Mouse (Mus musculus): ENCODE measurements around the gene Sin3b. TPM values are rescaled to one million over a fixed set of nuclear protein-coding genes. Genes with fewer than 3 reads are reported as not detected.

Sin3b gene
- polyA plus RNA-seq, 1 experiment from 2014 or later, result 87.7 TPM

DNA sequence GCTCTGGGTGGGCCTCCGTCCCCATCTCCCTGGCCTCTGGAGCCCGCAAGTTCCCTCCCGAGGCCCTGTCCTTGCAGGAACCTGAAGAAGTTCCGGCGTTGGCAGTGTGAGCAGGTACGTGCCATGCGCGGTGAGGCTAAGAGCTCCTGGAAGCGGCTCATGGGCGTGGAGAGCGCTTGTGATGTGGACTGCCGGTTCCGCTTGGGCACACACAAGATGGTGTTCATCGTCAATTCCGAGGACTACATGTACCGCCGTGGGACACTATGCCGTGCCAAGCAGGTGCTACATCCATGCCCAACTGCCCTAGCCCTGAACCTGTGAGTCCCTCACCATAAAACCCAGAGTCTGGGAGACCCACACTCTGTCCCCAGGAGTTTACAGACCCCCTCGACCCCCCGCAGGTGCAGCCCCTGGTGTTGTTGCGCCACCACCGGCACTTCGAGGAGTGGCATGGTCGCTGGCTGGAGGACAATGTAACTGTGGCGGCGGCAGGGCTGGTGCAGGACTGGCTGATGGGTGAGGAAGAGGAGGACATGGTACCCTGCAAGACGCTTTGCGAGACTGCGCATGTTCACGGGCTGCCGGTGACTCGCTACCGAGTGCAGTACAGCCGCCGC, 33.8 kb downstream of the Sin3b start:
- Histone ChIP-seq H3K4me3 (ENCODE audit: low read depth, low read length) (no peak overlapping the region), H3K36me3 (replicated peaks; ENCODE audit: insufficient read depth, low read length) (peaks cover 41% of the 10 kb centered on the region), H3K4me1 (ENCODE audit: insufficient read depth) (no peaks in the 10 kb centered on the region), H3K9ac (replicated peaks) (no peak overlapping the region), H3K4me2 (ENCODE audit: low read depth, low read length) (no peak overlapping the region), H3K9me3 (ENCODE audit: low read length) (no peaks in the 10 kb centered on the region), H3K27me3 (ENCODE audit: insufficient read depth, low read length) (no peaks in the 10 kb centered on the region), H3K27ac (ENCODE audit: low read depth) (no peak overlapping the region)
- no peak for ATAC-seq
- TF ChIP-seq EP300 (IDR thresholded peaks at IDR 0.05; ENCODE audit: low read depth), result no peak
- no peak for TF ChIP-seq CTCF (IDR thresholded peaks at IDR 0.05; ENCODE audit: low read depth)
- peak; percentile 12 for DNase-seq
- 92% methylated on average over 35 of the region's 35 CpGs for WGBS (ENCODE audit: insufficient replicate concordance)

DNA sequence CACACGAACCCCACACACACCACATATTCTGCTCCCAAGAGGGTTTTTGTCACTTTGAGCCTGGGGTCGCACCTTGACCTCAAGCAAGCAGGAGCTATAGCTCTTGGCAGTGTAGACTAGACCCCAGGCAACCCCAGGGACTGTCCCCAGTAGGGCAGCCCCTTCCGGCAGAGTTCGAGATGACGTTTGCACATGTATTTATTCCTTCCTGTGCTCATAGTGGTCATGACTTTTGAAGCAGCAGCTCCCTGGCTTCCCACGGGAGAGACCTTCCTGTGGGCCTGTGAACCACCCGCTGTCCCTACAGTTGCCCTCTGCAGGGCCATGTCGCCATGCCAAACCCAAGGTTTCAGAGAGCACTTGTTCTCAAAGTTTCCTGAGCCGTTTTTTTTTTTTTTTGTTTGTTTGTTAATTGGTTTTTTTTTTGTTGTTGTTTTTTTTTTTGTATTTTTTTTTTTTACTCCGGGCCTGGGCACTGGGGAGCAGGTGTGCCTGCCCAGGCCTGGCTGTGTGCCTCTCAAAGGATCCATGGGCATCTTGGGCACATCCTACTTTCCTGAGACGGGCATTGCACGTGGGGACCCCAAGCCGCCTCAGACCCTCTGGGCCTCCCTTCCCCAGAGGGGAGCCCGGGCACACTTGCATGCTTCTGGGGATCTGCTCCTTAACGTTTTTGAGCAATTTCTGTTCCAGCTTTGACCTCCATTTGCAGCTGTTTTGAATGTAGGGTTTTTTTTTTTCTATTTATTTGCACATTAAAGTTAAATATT, 34.5 kb downstream of the Sin3b start:
- DNase-seq (peak; percentile 9), ATAC-seq (no peak)
- H3K36me3 ChIP-seq (replicated peaks; ENCODE audit: insufficient read depth, low read length), result peaks cover 34% of the 10 kb centered on the region
- no peaks in the 10 kb centered on the region for H3K9me3 ChIP-seq (ENCODE audit: low read length)
- TF ChIP-seq CTCF (IDR thresholded peaks at IDR 0.05; ENCODE audit: low read depth), result no peak
- H3K4me1 ChIP-seq (ENCODE audit: insufficient read depth), result no peaks in the 10 kb centered on the region
- WGBS (ENCODE audit: insufficient replicate concordance), result 80% methylated on average over 15 of the region's 15 CpGs
- H3K4me3 ChIP-seq (ENCODE audit: low read depth, low read length), result no peak overlapping the region
- H3K27me3 ChIP-seq (ENCODE audit: insufficient read depth, low read length), result no peaks in the 10 kb centered on the region
- no peak overlapping the region for H3K9ac ChIP-seq (replicated peaks)
- no peak overlapping the region for H3K4me2 ChIP-seq (ENCODE audit: low read depth, low read length)
- no peak overlapping the region for H3K27ac ChIP-seq (ENCODE audit: low read depth)

DNA sequence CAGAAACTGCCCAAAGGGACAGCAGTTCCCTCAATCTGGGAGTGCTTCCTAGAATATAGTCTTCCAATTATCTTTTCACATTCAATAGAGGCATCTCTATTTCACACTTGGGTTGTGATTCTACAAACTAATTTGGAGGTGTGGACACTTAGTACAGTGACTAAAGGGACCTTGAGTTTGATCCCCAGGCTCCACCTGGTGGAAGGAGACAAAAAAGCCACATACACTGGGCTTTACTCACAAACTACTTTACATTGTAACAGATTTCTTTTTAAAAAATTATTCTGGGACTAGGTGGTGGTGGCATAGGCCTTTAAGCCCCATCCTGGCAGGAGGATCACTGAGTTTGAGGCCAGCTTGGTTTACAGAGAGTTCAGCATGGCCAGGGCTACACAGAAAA, 35.2 kb downstream of the Sin3b start:
- H3K4me1 ChIP-seq (ENCODE audit: insufficient read depth), result no peaks in the 10 kb centered on the region
- ATAC-seq, result no peak
- H3K4me2 ChIP-seq (ENCODE audit: low read depth, low read length), result no peak overlapping the region
- H3K27ac ChIP-seq (ENCODE audit: low read depth), result no peak overlapping the region
- H3K4me3 ChIP-seq (ENCODE audit: low read depth, low read length), result no peak overlapping the region
- no peak overlapping the region for H3K9ac ChIP-seq (replicated peaks)
- peaks cover 29% of the 10 kb centered on the region for H3K36me3 ChIP-seq (replicated peaks; ENCODE audit: insufficient read depth, low read length)
- DNase-seq, result no peak
- H3K9me3 ChIP-seq (ENCODE audit: low read length), result no peaks in the 10 kb centered on the region
- H3K27me3 ChIP-seq (ENCODE audit: insufficient read depth, low read length), result no peaks in the 10 kb centered on the region
- peak; percentile 13; the same call in 1 of the 2 replicates for TF ChIP-seq CTCF (IDR thresholded peaks at IDR 0.05; ENCODE audit: low read depth)
- no peak for TF ChIP-seq EP300 (IDR thresholded peaks at IDR 0.05; ENCODE audit: low read depth)

DNA sequence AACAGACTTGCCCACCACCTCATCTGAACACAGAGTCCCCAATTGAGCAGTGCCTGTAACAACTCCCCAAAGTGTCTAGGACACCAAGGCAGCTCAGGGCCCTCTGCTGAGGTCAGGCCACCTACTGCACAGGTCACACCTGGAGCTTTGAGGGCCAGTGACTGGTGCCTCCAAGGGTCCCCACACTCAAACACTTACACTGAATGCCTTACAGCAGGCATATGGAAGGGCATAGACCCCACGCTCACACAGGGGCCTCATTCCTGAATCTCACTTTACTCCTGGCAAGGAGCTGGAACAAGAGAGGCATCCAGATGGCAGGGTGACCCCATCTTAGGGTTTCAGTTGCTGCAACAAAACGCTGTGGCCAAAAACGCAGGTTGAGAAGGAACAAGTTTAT, 37.1 kb downstream of the Sin3b start:
- no peak overlapping the region for H3K4me3 ChIP-seq (ENCODE audit: low read depth, low read length)
- no peaks in the 10 kb centered on the region for H3K4me1 ChIP-seq (ENCODE audit: insufficient read depth)
- H3K27me3 ChIP-seq (ENCODE audit: insufficient read depth, low read length), result no peaks in the 10 kb centered on the region
- DNase-seq (peak; percentile 7), ATAC-seq (no peak)
- TF ChIP-seq CTCF (IDR thresholded peaks at IDR 0.05; ENCODE audit: low read depth) (no peak), EP300 (IDR thresholded peaks at IDR 0.05; ENCODE audit: low read depth) (no peak)
- WGBS (ENCODE audit: insufficient replicate concordance), result 78% methylated on average over 3 of the region's 3 CpGs
- H3K4me2 ChIP-seq (ENCODE audit: low read depth, low read length), result no peak overlapping the region
- H3K9ac ChIP-seq (replicated peaks), result no peak overlapping the region
- no peak overlapping the region for H3K27ac ChIP-seq (ENCODE audit: low read depth)
- H3K9me3 ChIP-seq (ENCODE audit: low read length), result no peaks in the 10 kb centered on the region
- H3K36me3 ChIP-seq (replicated peaks; ENCODE audit: insufficient read depth, low read length), result peaks cover 18% of the 10 kb centered on the region; the same call in 1 of the 2 replicates

DNA sequence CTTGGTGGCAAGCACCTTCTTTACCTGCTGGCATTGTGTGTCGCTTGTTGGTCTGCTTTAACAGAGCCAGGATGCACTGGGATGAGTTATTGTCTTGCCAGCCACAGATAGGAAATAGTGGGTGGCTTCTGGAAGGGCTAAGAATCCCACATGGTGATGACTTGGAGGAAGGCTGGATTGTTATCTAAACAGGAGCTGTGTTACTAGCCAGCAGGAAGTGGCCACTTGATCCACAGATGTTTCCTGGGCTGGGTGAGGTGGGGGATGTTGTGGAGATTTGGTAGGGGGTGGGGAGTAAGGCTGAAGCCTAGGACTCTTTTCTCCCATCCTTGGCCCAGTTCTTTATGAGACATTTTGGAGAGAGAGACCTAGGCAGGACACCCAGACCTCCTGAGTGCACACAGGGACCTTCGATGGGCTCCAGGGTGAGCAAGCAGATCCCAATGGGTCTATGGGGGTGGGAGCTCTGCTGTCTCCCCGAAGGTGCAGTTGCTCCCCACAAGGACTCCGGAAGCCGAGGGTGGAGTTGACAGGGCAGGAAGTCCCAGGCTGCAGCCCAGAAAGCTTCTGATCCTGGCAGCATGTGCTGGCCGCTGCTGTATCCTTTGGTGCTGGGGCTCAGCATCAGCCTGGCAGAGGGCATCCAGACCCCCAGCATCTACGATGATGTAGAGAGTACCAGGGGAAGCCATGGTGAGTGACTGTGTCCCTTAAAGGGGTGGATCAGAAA, 38.4 kb downstream of the Sin3b start, which contains the start of gene F2rl3:
F2rl3 (plus strand) TSS at position 559 of the 730 bp plus-strand sequence.
- Histone ChIP-seq H3K27ac (ENCODE audit: low read depth) (no peak within 1 kb of the TSS), H3K4me1 (ENCODE audit: insufficient read depth) (no peaks in the 10 kb centered on the region), H3K4me2 (ENCODE audit: low read depth, low read length) (no peak within 1 kb of the TSS), H3K9me3 (ENCODE audit: low read length) (no peaks in the 10 kb centered on the region), H3K4me3 (ENCODE audit: low read depth, low read length) (no peak within 1 kb of the TSS), H3K9ac (replicated peaks) (no peak within 1 kb of the TSS), H3K36me3 (replicated peaks; ENCODE audit: insufficient read depth, low read length) (peaks cover 13% of the 10 kb centered on the region; the same call in 1 of the 2 replicates), H3K27me3 (ENCODE audit: insufficient read depth, low read length) (no peaks in the 10 kb centered on the region)
- WGBS (ENCODE audit: insufficient replicate concordance), result 23% methylated on average over 7 of the region's 7 CpGs
- TF ChIP-seq CTCF (IDR thresholded peaks at IDR 0.05; ENCODE audit: low read depth) (no peak), EP300 (IDR thresholded peaks at IDR 0.05; ENCODE audit: low read depth) (no peak)
- DNase-seq (peak; percentile 14), ATAC-seq (peak; percentile 27; the same call in 1 of the 2 replicates)

DNA sequence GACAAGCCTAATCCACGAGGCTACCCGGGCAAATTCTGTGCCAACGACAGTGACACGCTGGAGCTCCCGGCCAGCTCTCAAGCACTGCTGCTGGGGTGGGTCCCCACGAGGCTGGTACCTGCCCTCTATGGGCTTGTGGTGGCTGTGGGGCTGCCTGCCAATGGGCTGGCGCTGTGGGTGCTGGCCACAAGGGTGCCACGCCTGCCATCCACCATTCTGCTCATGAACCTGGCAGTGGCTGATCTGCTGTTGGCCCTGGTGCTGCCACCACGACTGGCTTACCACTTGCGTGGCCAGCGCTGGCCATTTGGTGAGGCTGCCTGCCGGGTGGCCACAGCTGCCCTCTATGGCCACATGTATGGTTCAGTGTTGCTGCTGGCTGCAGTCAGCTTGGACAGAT, 39.2 kb downstream of the Sin3b start:
- Histone ChIP-seq H3K36me3 (replicated peaks; ENCODE audit: insufficient read depth, low read length) (peaks cover 10% of the 10 kb centered on the region; the same call in 1 of the 2 replicates), H3K9ac (replicated peaks) (no peak overlapping the region), H3K27ac (ENCODE audit: low read depth) (no peak overlapping the region), H3K4me1 (ENCODE audit: insufficient read depth) (no peaks in the 10 kb centered on the region), H3K4me2 (ENCODE audit: low read depth, low read length) (no peak overlapping the region), H3K27me3 (ENCODE audit: insufficient read depth, low read length) (no peaks in the 10 kb centered on the region), H3K9me3 (ENCODE audit: low read length) (no peaks in the 10 kb centered on the region), H3K4me3 (ENCODE audit: low read depth, low read length) (no peak overlapping the region)
- 72% methylated on average over 12 of the region's 12 CpGs for WGBS (ENCODE audit: insufficient replicate concordance)
- TF ChIP-seq EP300 (IDR thresholded peaks at IDR 0.05; ENCODE audit: low read depth) (no peak), CTCF (IDR thresholded peaks at IDR 0.05; ENCODE audit: low read depth) (no peak)
- DNase-seq (no peak), ATAC-seq (no peak)

Data from liver, postnatal 0 days (tissue).